Mouse (Mus musculus) mouse embryonic stem cell (cell line): Measurements from ENCODE around the gene Rbm25.

Source experiments
- in situ Hi-C, 2 experiments: fragments of 300-500 bp; cut with MboI; formaldehyde crosslinking; loops; 1 replicate in 1 of 2; 3 replicates in 1 of 2; pipeline ENCODE4 v1.14.3; 2019 to 2020; ENCODE audit warnings: low sequenced_read_pairs in 2 of 2, low pct_unique_long_range_greater_than_20kb in 1 of 2, mixed read lengths in 1 of 2; ENCODE audit not compliant: unreplicated experiment in 1 of 2

Rbm25 gene

GRCm38 (mm10) chr12:83633807-83634206 is 2.8 kb downstream of the Rbm25 start:
- in situ Hi-C loops: no loop called here

GRCm38 (mm10) chr12:83641233-83641632 is 10.2 kb downstream of the Rbm25 start:
- in situ Hi-C loops: loop anchor here in 1 of 2 experiments (5.0 kb wide), 1 partner anchor 41 kb away; no protein-coding TSS in a partner anchor

- in situ Hi-C loops: loop anchor here in 1 of 2 experiments (5.0 kb wide), 1 partner anchor 39 kb away; no protein-coding TSS in a partner anchor
These were observed 12.1 kb downstream of the Rbm25 start for GRCm38 (mm10) chr12:83643116-83643515.

- in situ Hi-C loops: no loop called here
These were observed 19.3 kb downstream of the Rbm25 start for GRCm38 (mm10) chr12:83650346-83650745.

- in situ Hi-C loops: no loop called here
These were observed 20.4 kb downstream of the Rbm25 start for GRCm38 (mm10) chr12:83651414-83651813.

- in situ Hi-C loops: no loop called here
These were observed 54.4 kb downstream of the Rbm25 start for GRCm38 (mm10) chr12:83685466-83685865.

- in situ Hi-C loops: no loop called here
These were observed 55.7 kb downstream of the Rbm25 start for GRCm38 (mm10) chr12:83686575-83687350.

GRCm38 (mm10) chr12:83687934-83688315 is 56.9 kb downstream of the Rbm25 start, which contains the start of gene Psen1:
Psen1 (plus strand) TSS chr12:83688152.
- in situ Hi-C loops: no loop called here

- in situ Hi-C loops: no loop called here
These were observed 57.5 kb downstream of the Rbm25 start for GRCm38 (mm10) chr12:83688316-83689086.

- in situ Hi-C loops: no loop called here
These were observed 58.0 kb downstream of the Rbm25 start for GRCm38 (mm10) chr12:83689087-83689432.

GRCm38 (mm10) chr12:83694011-83694410 is 63.0 kb downstream of the Rbm25 start:
- in situ Hi-C loops: no loop called here

- in situ Hi-C loops: no loop called here
These were observed 63.6 kb downstream of the Rbm25 start for GRCm38 (mm10) chr12:83694669-83695068.

GRCm38 (mm10) chr12:83698637-83699036 is 67.6 kb downstream of the Rbm25 start:
- in situ Hi-C loops: no loop called here

GRCm38 (mm10) chr12:83701608-83702007 is 70.6 kb downstream of the Rbm25 start:
- in situ Hi-C loops: loop anchor here in 1 of 2 experiments (25.0 kb wide), 1 partner anchor 361 kb away; the partner anchor contains the start of genes Acot3 and Acot5

- in situ Hi-C loops: loop anchor here in 1 of 2 experiments (25.0 kb wide), 1 partner anchor 360 kb away; the partner anchor contains the start of genes Acot3 and Acot5
These were observed 71.8 kb downstream of the Rbm25 start for GRCm38 (mm10) chr12:83702796-83703195.

GRCm38 (mm10) chr12:83706951-83707350 is 75.9 kb downstream of the Rbm25 start:
- in situ Hi-C loops: loop anchor here in 1 of 2 experiments (25.0 kb wide), 1 partner anchor 355 kb away; the partner anchor contains the start of genes Acot3 and Acot5

- in situ Hi-C loops: loop anchor here in 1 of 2 experiments (25.0 kb wide), 1 partner anchor 354 kb away; the partner anchor contains the start of genes Acot3 and Acot5
These were observed 77.4 kb downstream of the Rbm25 start for GRCm38 (mm10) chr12:83708160-83709092.

- in situ Hi-C loops: loop anchor here in 1 of 2 experiments (10.0 to 25.0 kb wide), 2 partner anchors 55 to 352 kb away; partner anchors contain the start of genes Acot3, Acot5 and Papln
These were observed 78.9 kb downstream of the Rbm25 start for GRCm38 (mm10) chr12:83709934-83710333.
